Mouse (Mus musculus): ENCODE measurements around the gene Ccdc84.
"Not testable (repeated sequence)": the region's sequence is repeated elsewhere in the genome, so short reads cannot be mapped to it uniquely, and the experiment has no call there.

The Ccdc84 gene

GRCm38 (mm10) chr9:44407752-44408097 is 10.6 kb downstream of the Ccdc84 start:
- no peak for DNase-seq

GRCm38 (mm10) chr9:44406906-44407751 is 11.2 kb downstream of the Ccdc84 start, which contains the start of the genes Rps25 and Trappc4:
Gene Rps25 (plus strand): TSS chr9:44407139.
Gene Trappc4 (minus strand): TSS chr9:44407600.
- DNase-seq = peak; percentile 96 to 97

GRCm38 (mm10) chr9:44405011-44405410 is 13.4 kb downstream of the Ccdc84 start:
- DNase-seq = no peak

DNA sequence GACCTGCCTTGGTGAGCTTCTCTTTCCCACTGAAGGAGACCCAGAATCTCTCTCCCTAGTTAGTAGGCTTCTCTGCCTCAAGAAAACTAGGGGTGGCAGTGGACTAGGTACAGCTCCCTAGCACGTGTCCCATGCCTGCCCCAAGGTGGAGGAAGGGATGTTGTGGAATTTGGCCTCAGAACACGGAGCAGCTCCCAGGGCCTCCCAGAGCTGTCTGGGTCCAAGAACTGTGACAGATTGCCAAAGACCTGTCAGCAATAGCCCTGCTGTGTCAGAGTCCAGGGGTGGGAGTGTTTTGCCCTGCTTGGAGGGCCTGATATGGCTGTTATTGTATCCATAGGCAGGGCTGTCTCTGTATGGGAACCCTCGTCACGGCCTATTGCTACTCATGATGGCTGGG is 17.3 kb downstream of the Ccdc84 start:
- DNase-seq = peak; percentile 35 to 62

GRCm38 (mm10) chr9:44399795-44400114 is 18.6 kb downstream of the Ccdc84 start:
- DNase-seq = no peak

GRCm38 (mm10) chr9:44399114-44399794 is 19.1 kb downstream of the Ccdc84 start:
- peak in 1 of 2 experiments; percentile 20 for DNase-seq

GRCm38 (mm10) chr9:44398551-44398950 is 19.8 kb downstream of the Ccdc84 start:
- no peak for DNase-seq

- DNase-seq = peak; percentile 63 to 77
These were observed 20.3 kb downstream of the Ccdc84 start for GRCm38 (mm10) chr9:44398087-44398486.

DNA sequence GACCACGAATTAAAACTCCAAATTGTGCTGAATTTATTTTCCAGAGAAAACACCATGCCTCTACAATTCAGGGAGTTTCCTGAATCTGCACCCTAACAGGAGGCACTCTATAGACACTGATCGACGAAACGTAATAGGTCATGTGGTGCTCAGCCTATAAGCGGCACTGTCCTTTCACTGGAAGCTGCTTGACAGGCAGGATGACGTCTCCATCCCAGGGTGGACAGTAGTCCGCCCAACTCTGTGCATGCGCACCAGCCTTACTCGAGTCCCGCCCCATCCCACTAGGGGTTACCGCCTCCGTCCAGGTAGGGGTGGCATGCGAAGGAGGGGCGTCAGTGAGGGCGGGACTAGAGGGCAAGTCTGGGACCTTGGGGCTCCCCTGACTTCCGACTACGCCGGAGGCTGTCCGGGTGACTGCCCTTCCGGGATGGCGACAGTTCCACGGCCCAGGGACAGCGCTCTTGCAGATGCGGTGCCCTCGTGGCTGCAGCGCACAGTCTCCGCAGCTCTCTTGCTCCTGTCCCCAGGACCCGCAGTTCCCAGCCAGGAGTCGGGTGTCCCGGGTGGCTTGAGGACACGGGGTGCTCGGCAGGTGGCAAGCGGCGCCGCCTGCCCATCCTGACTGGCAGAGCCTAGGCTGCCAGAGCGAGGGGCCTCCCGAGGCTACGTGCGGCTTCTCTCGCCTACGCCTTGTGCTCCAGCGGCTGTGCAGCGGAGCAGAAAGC is 21.5 kb downstream of the Ccdc84 start, which contains the start of gene Slc37a4:
TSS of gene Slc37a4 (plus strand) at position 169 of the 728 bp plus-strand sequence.
- peak; percentile 93 to 95 for DNase-seq

DNA sequence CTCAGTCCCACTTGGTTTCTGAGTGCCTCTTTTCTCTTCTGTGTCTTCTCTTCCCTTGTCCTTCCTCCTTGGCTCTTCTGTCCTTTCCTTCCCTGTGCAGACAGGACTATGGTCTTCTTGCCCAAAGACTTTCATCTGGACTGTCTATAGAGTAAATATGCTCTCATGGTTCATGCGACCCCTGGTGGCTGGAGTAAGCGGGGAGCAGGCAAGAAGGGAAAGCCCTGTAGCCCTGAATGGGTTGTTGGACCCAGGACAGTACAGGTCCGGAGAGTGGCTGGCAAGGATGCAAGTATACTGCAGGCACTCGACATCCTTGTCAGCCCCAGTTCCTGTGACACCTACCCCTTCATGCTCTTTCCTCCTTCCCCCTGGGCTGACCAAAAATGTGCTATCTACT is 26.9 kb downstream of the Ccdc84 start:
- DNase-seq = peak; percentile 90 to 91

DNA sequence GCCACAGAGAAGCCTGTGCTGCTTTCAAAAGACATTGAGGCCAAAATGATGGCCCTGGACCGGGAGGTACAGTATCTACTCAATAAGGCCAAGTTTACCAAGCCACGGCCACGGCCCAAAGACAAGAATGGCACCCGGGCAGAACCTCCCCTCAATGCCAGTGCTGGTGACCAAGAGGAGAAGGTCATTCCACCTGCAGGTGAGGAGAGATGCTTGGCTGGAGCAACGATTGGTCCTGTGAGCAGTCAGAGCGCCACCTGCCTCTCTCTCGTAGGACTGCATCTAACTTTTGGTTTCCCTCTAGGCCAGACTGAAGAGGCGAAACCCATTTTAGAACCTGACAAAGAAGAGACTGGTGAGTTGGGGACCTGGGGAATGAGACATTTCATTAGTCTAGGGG is 29.1 kb downstream of the Ccdc84 start:
- peak; percentile 68 to 76 for DNase-seq

GRCm38 (mm10) chr9:44387221-44387620 is 31.1 kb downstream of the Ccdc84 start:
- no peak for DNase-seq

DNA sequence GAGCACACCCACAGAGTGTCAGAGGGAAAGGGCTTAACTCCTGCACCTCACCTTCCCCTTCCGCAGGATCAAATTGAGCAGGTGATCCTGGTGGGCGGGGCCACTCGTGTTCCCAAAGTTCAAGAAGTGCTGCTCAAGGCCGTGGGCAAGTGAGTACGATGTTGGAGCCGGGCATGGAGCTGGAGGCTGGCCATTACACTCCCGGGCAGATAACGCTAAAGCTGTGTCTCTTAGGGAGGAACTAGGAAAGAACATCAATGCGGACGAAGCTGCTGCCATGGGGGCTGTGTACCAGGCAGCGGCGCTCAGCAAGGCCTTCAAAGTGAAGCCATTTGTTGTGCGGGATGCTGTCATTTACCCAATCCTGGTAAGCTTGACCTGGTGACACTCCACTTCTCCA is 33.8 kb downstream of the Ccdc84 start:
- DNase-seq = no peak

GRCm38 (mm10) chr9:44379862-44380261 is 38.5 kb downstream of the Ccdc84 start:
- DNase-seq = no peak

- peak; percentile 99 for DNase-seq
These were observed 39.1 kb downstream of the Ccdc84 start, which contains the start of gene Hyou1 for GRCm38 (mm10) chr9:44379054-44379834. Gene Hyou1 (plus strand): TSS chr9:44379490.

GRCm38 (mm10) chr9:44378153-44378730 is 40.1 kb downstream of the Ccdc84 start:
- no peak for DNase-seq

- DNase-seq = not testable (repeated sequence)
These were observed 41.0 kb downstream of the Ccdc84 start for GRCm38 (mm10) chr9:44377335-44377734.

DNA sequence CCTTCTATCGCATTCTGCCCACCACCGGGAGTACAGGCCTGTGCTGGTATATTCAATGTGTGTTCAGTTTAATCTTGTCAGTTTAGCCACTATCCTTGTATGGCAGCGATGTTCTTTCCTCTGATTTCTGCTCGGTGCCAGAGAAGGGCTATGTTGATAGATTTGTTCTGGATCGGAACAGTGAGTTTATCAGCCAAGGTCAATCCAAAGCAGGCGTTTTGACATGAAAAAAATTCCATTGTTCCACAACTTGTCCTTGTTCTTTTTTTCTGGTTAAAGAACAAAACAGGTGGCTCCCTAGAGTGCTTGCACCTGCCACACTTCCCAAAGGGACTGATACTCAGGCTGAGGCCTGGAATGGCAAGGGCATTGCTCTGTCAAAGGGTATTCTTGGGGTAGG is 42.2 kb downstream of the Ccdc84 start:
- DNase-seq = no peak

- DNase-seq = no peak
These were observed 45.0 kb downstream of the Ccdc84 start for GRCm38 (mm10) chr9:44373386-44373785.

DNA sequence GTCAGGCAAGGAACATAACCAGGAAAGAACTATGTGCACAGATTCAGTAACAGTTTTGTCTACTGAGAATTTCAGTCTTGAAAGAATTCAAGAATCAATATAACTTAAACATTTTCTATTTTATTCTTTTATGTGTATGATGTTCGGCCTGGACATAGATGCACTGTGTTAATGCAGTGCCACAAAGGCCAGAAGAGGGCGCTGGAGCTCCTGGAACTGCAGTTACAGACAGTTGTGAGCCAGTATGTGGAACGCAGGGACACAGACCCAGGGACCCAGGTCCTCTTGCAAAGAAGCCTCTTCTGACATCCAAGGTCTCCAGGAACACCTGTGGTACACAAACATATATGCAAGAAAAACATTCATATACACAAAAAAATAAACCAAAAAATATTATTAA is 53.9 kb downstream of the Ccdc84 start:
- peak; percentile 48 to 51 for DNase-seq

DNA sequence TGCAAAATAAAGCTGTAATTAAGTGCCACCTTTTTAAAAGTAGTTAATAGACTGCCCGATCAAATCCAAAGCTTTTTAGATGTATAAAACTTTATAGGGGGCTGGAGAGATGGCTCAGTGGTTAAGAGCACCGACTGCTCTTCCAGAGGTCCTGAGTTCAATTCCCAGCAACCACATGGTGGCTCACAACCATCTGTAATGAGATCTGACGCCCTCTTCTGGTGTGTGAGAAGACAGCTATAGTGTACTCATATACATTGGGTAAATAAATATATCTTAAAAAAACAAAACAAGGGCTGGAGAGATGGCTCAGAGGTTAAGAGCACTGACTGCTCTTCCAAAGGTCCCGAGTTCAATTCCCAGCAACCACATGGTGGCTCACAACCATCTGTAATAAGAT is 56.4 kb downstream of the Ccdc84 start:
- DNase-seq = not testable (repeated sequence)

Measured in kidney, postnatal 4 days (tissue).